Mouse (Mus musculus): ENCODE data around the gene Nfatc4.

Gene Nfatc4

GRCm38 (mm10) chr14:55820576-55820975 is 2.4 kb upstream of the Nfatc4 start:
- DNase-seq (ENCODE audit: low spot score in 2 of 2): peak; percentile 1 to 7

DNA sequence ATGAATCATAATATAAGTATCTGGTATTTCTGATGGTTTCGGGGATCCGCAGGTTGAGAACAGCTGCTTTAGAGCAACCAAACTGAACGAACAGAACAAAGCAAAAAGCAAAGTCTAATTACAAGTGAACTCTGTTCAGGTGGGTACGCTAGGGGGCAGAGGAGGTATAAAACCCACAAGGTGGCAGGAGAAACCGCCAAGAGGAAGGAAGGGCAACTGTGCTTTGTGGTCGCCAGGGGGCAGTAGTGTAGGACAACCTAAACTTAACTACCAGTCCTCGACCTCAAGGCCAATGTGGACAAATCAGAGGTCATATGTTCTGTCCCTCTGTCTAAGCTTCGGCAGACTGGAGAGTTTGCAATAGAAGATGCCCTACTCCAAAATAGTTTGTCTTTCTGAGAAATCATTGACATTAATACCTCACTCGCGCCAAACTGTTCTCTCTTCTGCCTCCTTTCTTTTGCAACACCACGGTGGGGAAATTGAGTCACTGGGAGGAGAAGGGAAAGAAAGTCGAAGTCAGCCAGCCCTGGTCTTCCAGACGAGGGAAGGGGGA is 431 bp upstream of the Nfatc4 start:
- peak; percentile 36 to 80 for DNase-seq (ENCODE audit: low spot score in 2 of 2)

DNA sequence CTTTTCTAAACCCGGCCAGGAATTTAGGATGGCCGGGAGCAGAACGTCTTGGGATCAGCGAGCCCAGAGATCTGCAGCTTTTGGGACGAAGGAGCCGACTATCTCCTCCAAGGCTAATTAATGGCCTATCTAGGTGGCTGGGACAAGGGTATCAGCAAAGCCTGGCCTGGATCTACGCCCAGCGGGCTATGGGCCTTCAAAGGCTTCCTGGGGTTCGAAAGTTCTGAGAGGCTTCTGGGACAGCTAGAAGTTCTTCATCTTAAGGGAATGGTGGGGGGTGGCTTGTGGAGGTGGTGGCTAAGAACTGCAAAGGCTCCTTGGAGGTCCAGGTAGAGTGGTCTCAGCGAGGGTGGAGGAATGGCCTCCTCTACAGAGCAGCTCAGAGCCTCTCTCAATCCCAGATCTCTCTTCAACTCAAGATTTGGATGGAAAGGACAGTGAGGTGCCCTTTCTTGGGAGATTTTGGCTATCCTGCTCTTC is 1.1 kb downstream of the Nfatc4 start:
- peak; percentile 4 to 12 for DNase-seq (ENCODE audit: low spot score in 2 of 2)

GRCm38 (mm10) chr14:55824481-55825215 is 1.7 kb downstream of the Nfatc4 start:
- DNase-seq (ENCODE audit: low spot score in 2 of 2): peak; percentile 2 to 10

DNA sequence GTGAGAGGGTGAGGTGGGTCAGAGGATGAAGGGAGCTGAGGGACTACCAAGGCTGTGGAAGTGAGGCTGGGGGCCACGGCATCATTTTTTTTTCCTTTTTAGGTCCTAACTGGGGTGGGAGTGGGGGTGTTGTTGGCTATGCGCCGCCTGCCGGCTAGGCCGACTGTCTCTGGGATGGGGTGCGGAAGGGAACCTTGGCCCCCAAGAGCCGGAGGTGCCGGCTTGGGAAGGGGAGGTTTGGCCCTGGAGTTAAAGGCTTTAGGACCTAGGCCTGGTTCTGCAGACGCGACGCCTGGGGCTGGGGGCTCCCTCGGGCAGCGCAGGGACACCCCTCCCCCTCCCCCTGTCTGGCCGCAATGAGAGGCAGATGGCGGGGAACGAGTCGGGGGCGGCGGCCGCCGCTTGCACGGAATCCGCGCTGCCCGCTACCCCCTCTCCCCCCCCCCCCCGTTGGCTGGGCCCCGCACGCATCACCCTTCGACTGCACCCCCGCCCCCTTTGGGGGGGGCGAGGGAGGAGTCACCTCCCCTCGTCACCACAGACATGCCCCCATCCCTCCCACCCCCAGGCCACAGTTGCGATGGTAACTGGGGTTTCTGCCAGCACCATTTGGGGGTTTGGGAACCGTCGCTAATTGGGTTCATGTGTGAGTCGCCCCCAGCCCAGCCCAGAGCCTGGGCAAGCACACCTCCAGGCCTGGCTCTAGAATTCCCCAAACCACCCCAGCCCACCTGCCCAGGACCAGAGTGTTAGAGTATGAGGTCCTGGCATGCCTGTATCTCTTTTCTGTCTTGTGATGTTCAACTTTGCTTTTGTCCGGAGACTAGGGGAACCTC is 2.5 kb downstream of the Nfatc4 start:
- DNase-seq (ENCODE audit: low spot score in 2 of 2): peak; percentile 5 to 15

- DNase-seq (ENCODE audit: low spot score in 2 of 2): peak in 1 of 2 experiments; percentile 10
These were observed 3.2 kb downstream of the Nfatc4 start for GRCm38 (mm10) chr14:55826142-55826541.

GRCm38 (mm10) chr14:55826551-55827340 is 3.8 kb downstream of the Nfatc4 start:
- DNase-seq (ENCODE audit: low spot score in 2 of 2): peak in 1 of 2 experiments; percentile 11

GRCm38 (mm10) chr14:55828716-55829263 is 5.8 kb downstream of the Nfatc4 start:
- peak in 1 of 2 experiments; percentile 13 for DNase-seq (ENCODE audit: low spot score in 2 of 2)

GRCm38 (mm10) chr14:55829854-55830253 is 6.9 kb downstream of the Nfatc4 start:
- peak in 1 of 2 experiments; percentile 9 for DNase-seq (ENCODE audit: low spot score in 2 of 2)

DNA sequence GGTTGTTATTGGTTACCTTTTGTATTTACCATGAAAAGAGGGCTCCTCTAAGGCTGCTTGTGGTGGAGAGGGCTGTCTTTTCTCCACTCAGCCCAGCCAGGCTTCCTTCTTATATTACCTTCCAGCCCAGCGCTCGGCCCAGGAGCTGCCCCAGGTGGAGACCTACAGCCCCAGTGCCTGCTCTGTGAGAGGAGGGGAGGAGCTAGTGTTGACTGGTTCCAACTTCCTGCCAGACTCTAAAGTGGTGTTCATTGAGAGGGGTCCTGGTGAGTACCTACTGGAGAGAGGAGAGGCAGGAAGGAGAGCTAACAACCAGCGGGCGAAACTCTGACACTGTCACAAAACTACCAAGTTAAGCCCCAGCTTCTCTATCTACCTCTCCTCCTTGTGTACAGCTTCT is 7.4 kb downstream of the Nfatc4 start:
- no peak for DNase-seq (ENCODE audit: low spot score in 2 of 2)

DNA sequence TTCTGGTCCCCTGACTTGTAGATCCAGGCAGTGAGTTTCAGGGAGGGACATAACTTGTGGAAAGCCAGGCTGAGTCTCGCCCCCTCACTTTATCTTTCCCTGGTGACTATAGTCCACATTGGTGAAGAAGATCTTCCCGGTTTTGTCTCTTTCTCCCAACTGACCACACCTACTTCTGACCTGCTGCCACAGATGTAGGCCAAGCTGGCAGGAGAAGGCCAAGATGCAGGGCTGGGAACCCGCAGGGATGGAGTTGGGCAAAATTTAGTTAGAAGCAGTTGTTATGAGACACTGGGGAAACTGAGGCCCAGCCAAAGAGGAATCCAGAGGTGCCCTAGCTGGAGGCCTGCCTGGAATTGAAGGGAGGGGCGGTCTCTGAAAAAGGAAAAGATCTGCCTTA is 10.2 kb downstream of the Nfatc4 start:
- no peak for DNase-seq (ENCODE audit: low spot score in 2 of 2)

DNA sequence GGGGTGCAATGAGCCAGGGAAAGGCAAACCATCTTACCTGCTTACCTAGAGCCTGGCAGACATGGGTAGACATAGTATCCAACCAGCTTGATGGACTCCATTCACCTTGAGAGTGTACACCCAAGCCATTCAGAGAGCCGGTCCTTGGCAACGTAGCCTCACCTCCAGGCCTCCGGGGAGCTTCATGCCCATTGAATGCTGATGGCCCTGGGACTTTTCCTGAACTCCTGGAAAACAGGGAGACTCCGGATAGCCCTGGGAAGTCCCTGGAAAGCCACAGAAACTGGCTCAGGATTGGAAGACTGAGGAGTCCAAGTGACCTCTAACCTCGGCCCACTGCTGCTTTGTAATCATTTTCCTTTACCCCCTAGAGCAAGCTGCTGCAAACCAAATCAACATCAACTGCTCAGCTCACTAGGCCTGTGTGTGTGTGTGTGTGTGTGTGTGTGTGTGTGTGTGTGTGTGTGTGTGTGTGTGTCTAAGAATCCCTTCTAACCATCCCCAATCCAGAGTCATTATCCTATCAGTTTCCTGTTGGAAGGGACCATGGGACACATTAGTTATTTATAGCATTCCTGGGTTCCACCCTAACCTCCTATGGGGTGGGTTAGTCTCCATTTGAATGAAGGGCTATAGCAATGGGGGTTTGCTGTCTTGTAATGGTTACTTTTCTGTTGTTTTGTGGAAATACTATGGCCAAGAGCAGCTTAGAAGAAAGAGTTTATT is 12.0 kb downstream of the Nfatc4 start:
- DNase-seq (ENCODE audit: low spot score in 2 of 2): no peak

DNA sequence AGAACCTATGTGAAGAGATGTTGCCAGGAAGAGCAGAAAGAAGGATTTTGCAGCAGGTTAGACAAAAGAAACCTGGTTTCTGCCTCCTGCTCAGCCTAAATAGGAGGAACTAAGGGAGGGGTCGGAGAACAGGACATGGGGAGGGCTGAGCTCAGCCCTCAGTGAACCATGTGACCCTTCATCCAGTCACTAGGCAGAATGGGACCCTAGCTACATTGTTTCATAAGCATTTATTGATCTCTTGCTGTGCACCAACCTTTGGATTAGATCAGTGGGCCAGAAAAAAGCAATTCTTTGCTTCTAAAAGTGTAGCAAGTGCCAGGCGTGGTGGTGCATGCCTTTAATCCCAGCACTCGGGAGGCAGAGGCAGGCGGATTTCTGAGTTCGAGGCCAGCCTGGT is 15.4 kb downstream of the Nfatc4 start:
- DNase-seq (ENCODE audit: low spot score in 2 of 2): no peak

DNA sequence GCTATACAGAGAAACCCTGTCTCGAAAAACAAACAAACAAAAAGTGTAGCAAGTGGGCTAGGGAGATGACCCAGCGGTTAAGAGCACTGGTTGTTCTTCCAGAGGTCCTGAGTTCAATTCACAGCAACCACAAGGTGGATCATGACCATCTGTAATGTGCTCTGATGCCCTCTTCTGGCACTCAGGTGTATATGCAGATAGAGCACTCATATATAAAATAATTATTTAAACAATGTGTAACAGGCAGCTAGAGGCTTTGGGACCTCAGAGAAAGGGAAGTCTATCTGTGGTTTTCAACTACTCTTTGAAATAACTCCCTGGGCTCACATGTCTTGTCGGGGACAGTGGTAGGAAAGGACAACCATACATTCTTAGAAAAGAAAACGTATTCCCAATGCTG is 15.8 kb downstream of the Nfatc4 start:
- no peak for DNase-seq (ENCODE audit: low spot score in 2 of 2)

DNA sequence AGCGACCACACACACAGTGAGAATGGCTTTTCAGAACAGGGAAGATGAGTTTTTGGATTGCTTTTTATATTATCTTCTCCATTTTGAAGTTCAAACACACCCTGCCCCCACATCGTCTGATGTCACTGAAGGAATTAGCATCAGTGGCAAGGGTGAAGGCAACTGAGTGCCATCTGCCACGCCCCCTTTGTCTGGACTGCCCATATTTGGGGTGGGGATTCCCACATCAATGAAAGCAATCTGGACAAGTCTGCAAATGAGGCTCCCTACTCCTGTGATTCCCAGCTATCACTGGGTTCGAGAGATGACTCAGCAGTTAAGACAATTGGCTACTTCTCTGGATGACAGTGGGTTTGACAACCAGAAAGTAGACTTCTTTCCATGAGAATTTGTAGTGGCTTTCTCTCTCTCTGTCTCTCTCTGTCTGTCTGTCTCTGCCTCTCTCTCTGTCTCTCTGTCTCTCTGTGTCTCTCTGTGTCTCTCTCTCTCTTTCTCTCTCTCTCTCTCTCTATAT is 18.0 kb downstream of the Nfatc4 start:
- DNase-seq (ENCODE audit: low spot score in 2 of 2): no peak

DNA sequence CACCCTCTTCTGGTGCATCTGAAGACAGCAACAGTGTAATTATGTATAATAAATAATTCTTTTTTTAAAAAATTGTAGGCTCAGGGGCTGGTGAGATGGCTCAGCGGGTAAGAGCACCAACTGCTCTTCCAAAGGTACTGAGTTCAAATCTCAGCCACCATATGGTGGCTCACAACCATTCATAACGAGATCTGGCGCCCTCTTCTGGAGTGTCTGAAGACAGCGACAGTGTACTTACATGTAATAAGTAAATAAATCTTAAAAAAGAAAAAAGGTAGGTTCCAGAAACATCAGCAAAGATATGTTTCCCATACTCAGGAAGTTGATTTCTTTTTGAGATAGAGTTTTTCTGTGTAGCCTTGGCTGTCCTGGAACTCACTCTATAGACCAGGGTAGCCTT is 19.9 kb downstream of the Nfatc4 start:
- no peak for DNase-seq (ENCODE audit: low spot score in 2 of 2)

DNA sequence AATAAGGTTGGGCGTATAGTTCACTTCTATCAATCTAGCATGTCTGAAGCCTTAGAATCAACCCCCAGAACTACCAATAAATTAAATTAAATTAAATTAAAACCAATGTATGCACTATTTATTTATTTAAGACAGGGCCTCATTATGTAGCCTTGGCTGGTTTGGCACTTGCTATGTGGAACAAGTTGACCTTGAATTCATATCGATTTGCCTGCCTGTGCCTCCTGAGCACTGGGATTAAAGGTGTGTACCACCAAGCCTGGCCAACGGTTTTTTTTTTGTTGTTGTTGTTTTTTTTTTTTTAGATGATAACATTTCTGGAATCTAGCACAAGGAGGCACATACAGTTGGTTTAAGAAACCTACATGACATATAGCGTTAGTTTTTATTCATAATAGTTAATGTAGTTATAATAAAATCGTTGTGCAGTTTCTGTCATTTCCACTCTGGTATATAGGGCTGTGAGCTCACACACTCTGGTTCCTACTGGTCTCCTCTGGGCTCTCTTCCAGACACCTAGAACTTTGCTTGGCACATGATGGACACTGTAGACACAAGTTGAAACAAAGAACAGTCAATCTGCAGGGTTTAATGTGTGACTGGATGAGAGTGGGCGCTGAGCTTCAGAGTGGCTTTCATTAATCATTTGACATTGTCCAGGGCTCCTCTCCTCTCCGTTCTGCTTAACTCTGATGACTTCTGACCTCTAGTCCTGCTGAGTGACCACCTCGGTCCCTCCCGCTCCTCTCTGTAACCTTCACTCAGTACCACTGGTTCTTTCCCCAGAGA is 22.8 kb downstream of the Nfatc4 start:
- no peak for DNase-seq (ENCODE audit: low spot score in 2 of 2)

GRCm38 (mm10) chr14:55850885-55851284 is 27.9 kb downstream of the Nfatc4 start:
- no peak for DNase-seq (ENCODE audit: low spot score in 2 of 2)

DNA sequence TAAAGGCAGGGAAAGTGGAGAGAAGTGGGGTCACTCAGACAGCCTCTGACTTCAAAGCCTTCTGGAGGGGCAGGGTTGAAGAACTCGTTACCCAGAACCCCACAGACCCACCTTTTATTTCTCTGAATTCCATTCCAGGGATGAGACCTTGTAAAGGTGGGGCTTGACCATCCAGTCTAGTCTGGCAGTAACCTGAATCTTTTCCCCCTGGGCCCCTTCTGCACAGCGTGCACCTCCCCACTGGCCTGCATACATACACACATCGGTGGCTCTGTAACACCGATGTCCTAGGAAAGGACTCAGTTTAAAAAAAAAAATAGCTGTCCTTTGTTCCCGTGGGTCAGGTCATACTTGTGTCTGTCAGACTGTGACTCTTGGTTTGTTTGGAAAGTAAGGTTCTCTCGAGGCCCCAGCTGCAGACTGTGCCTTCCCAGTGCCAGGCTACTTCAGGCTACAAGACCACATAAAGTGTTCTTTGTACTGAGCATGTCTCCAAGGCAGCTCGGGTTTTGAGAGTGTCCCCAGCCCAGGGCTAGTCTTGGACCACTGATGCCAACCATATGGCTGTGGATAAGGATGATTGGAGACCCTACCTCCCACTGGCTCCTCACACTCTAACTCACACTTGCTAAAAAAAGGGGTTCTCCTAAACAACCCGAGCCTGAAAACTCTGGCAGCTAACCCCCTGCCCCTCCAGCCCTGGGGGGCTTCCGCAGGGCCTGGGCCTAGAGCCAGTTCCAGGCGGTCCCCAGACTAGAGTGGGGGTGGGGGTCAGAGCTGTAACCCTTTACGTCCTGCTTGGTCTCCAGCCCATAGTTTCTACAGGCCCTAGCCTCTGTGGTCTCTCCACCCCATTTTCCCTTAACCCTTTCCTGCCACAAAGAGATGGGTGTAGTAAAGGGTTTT is 30.0 kb downstream of the Nfatc4 start:
- no peak for DNase-seq (ENCODE audit: low spot score in 2 of 2)

Data from spleen, postnatal 10 days (tissue).